Mouse (Mus musculus) small intestine, adult 2 months (tissue): ENCODE results near the gene Primpol. TPM values are rescaled to one million over a fixed set of nuclear protein-coding genes. Genes with fewer than 3 reads are reported as not detected.
"Not testable (repeated sequence)": the region's sequence is repeated elsewhere in the genome, so short reads cannot be mapped to it uniquely, and the experiment has no call there.

ENCODE experiments used
- H3K27ac ChIP-seq: fragments of 200-500 bp; 2 replicates; pipeline ENCODE4 v1.5.1; 2012; ENCODE audit warnings: low read depth, low read length, control low read depth, inconsistent platforms; ENCODE audit not compliant: insufficient read depth
- H3K27me3 ChIP-seq: fragments of 200-500 bp; 2 replicates; pipeline ENCODE4 v1.6.1; 2012; ENCODE audit warnings: mild to moderate bottlenecking, moderate library complexity, low read length, inconsistent platforms; ENCODE audit not compliant: control insufficient read depth, insufficient read depth
- H3K36me3 ChIP-seq: fragments of 200-500 bp; 2 replicates; pipeline ENCODE4 v1.6.1; 2012; ENCODE audit warnings: mild to moderate bottlenecking, low read length, control low read depth, inconsistent platforms; ENCODE audit not compliant: control insufficient read depth, insufficient read depth
- H3K4me1 ChIP-seq: fragments of 200-500 bp; 2 replicates; pipeline ENCODE4 v1.6.1; 2012; ENCODE audit warnings: low read length, inconsistent platforms, mixed read lengths; ENCODE audit not compliant: control insufficient read depth, insufficient read depth, insufficient read length
- H3K4me3 ChIP-seq: fragments of 200-500 bp; 2 replicates; pipeline ENCODE4 v1.5.1; 2012; ENCODE audit warnings: low read depth, mild to moderate bottlenecking, control low read depth, inconsistent platforms, low read length, moderate library complexity
- CTCF ChIP-seq: fragments of 200-500 bp; IDR thresholded peaks from 2 replicates; pipeline ENCODE4 v1.5.1; 2012; ENCODE audit warnings: low read depth, mild to moderate bottlenecking, control low read depth, inconsistent platforms, low read length, moderate library complexity, mixed read lengths; ENCODE audit not compliant: insufficient replicate concordance, insufficient read length; ENCODE audit errors: extremely low read depth
- POLR2A ChIP-seq: fragments of 200-500 bp; IDR thresholded peaks from 2 replicates; pipeline ENCODE4 v1.6.1; 2012; ENCODE audit warnings: low read depth, mild to moderate bottlenecking, control low read depth, inconsistent platforms, low read length, moderate library complexity
- WGBS: fragments of 180-500 bp; shearing (Covaris S2); methylation state at CpG from one replicate; pipeline ENCODE4 v1.1.7; 2018; 5-methylcytosine and 5-hydroxymethylcytosine counted together
- polyA plus RNA-seq: library from polyadenylated mRNA; depleted of rRNA; stranded (reverse); fragments of >200 nt; gene quantifications from 2 replicates; pipeline ENCODE4 v1.2.3, GENCODE M21; 2012

Primpol gene
- polyA plus RNA-seq, 1 experiment: 0.79 TPM

GRCm38 (mm10) chr8:46595593-46595992, 21.4 kb downstream of the Primpol start:
- Histone ChIP-seq H3K27ac (peak overlapping the region; percentile 61; the same call in 1 of the 2 replicates), H3K36me3 (peaks cover 3% of the 10 kb centered on the region; the same call in 1 of the 2 replicates), H3K4me3 (no peak overlapping the region), H3K27me3 (no peaks in the 10 kb centered on the region), H3K4me1 (peaks cover 12% of the 10 kb centered on the region; the same call in 1 of the 2 replicates)
- TF ChIP-seq CTCF (no peak), POLR2A (no peak)
- 60% methylated on average over 2 of the region's 2 CpGs for WGBS

GRCm38 (mm10) chr8:46593772-46594171, 23.2 kb downstream of the Primpol start:
- peaks cover 8% of the 10 kb centered on the region for H3K36me3 ChIP-seq
- no peak for TF ChIP-seq POLR2A
- TF ChIP-seq CTCF: no peak
- H3K4me3 ChIP-seq: no peak overlapping the region
- WGBS: 93% methylated on average over 2 of the region's 2 CpGs
- H3K27me3 ChIP-seq: no peaks in the 10 kb centered on the region
- H3K4me1 ChIP-seq: peaks cover 9% of the 10 kb centered on the region; the same call in 1 of the 2 replicates
- no peak overlapping the region for H3K27ac ChIP-seq

GRCm38 (mm10) chr8:46593067-46593466, 23.9 kb downstream of the Primpol start:
- Histone ChIP-seq H3K4me1 (peaks cover 7% of the 10 kb centered on the region; the same call in 1 of the 2 replicates), H3K27ac (no peak overlapping the region), H3K36me3 (peaks cover 10% of the 10 kb centered on the region), H3K27me3 (no peaks in the 10 kb centered on the region), H3K4me3 (no peak overlapping the region)
- WGBS: 87% methylated on average over 8 of the region's 8 CpGs
- TF ChIP-seq CTCF (no peak), POLR2A (no peak)

GRCm38 (mm10) chr8:46588663-46589062, 28.3 kb downstream of the Primpol start:
- Histone ChIP-seq H3K4me1 (no peaks in the 10 kb centered on the region), H3K27ac (no peak overlapping the region), H3K36me3 (peaks cover 14% of the 10 kb centered on the region), H3K27me3 (no peaks in the 10 kb centered on the region), H3K4me3 (no peak overlapping the region)
- 93% methylated on average over 2 of the region's 2 CpGs for WGBS
- no peak for TF ChIP-seq CTCF
- TF ChIP-seq POLR2A: no peak

- Histone ChIP-seq H3K27me3 (no peaks in the 10 kb centered on the region), H3K4me3 (no peak overlapping the region), H3K36me3 (peaks cover 13% of the 10 kb centered on the region), H3K4me1 (no peaks in the 10 kb centered on the region), H3K27ac (no peak overlapping the region)
- 87% methylated on average over 5 of the region's 5 CpGs for WGBS
- no peak for TF ChIP-seq POLR2A
- TF ChIP-seq CTCF: no peak
Observed at GRCm38 (mm10) chr8:46587911-46588310, 29.1 kb downstream of the Primpol start.

GRCm38 (mm10) chr8:46585576-46585975, 31.4 kb downstream of the Primpol start:
- Histone ChIP-seq H3K4me1 (no peaks in the 10 kb centered on the region), H3K27ac (no peak overlapping the region), H3K36me3 (peaks cover 24% of the 10 kb centered on the region), H3K4me3 (no peak overlapping the region), H3K27me3 (no peaks in the 10 kb centered on the region)
- 75% methylated on average over 3 of the region's 3 CpGs for WGBS
- TF ChIP-seq POLR2A: no peak
- no peak for TF ChIP-seq CTCF

- peaks cover 25% of the 10 kb centered on the region for H3K36me3 ChIP-seq
- 86% methylated on average over 4 of the region's 4 CpGs for WGBS
- not testable (repeated sequence) for H3K27ac ChIP-seq, H3K4me3 ChIP-seq, H3K4me1 ChIP-seq, H3K27me3 ChIP-seq
Observed at GRCm38 (mm10) chr8:46584328-46584727, 32.7 kb downstream of the Primpol start.

- no peak for TF ChIP-seq POLR2A
- TF ChIP-seq CTCF: no peak
- WGBS: 96% methylated on average over 9 of the region's 9 CpGs
- Histone ChIP-seq H3K4me3 (no peak overlapping the region), H3K27me3 (no peaks in the 10 kb centered on the region), H3K4me1 (no peaks in the 10 kb centered on the region), H3K27ac (no peak overlapping the region), H3K36me3 (peaks cover 46% of the 10 kb centered on the region)
Observed at GRCm38 (mm10) chr8:46578794-46579193, 38.2 kb downstream of the Primpol start.
